Mouse (Mus musculus): ENCODE measurements at regions not wholly inside any gene's neighbourhood (a gene's known extent, or its start where the extent isn't known, plus 50 kb on each side); places are given as distances from the start of the nearest gene placed in this dataset.

DNA sequence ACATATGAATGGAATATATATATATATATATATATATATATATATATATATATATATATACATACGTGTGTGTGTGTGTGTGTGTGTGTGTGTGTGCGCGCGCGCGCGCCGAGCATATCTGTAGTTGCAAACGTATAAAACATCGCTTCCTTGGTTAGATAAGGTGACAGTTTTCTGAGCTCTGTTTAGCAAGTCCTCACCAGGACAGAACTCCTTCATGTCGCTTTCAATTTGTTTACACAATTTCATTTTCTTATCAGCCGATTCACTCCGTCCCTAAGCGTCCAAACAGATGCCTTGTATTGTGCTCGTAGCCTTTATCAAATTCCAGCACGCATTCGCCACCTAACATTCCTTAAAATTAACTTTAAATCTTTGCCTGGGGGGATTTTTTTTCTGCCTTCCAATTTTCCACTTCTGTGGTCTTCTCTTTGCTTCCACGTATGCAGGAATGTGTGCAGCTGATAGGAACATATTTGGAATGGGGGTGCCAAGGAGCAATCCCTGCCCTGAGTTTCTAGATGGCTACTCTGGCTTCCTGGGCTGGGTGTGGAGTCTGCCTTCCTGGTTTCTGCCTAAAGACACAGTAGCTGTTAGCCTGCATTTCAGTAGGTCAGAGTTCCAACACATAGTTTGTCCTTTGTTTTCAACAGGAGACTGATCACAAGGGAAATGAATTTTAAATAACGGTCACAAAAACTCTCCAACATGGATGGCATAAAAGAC is 575.7 kb downstream of the Robo2 start:
- 0 out of 2 replicates have a peak, but pooled peaks cover 3% of the 10 kb centered on the region for H3K4me1 ChIP-seq
- no peak for ATAC-seq (ENCODE audit: insufficient number of reproducible peaks, insufficient read depth, low FRiP score, low TSS enrichment, low read depth)
- no peak overlapping the region for H3K4me3 ChIP-seq
- WGBS: 62% methylated on average over 19 of the region's 19 CpGs
- H3K9me3 ChIP-seq: no peaks in the 10 kb centered on the region
- peak overlapping the region; percentile 22; the same call in 1 of the 2 replicates for H3K4me2 ChIP-seq
- no peaks in the 10 kb centered on the region for H3K27me3 ChIP-seq
- no peak overlapping the region for H3K9ac ChIP-seq
- H3K36me3 ChIP-seq: no peaks in the 10 kb centered on the region
- no peak overlapping the region for H3K27ac ChIP-seq

DNA sequence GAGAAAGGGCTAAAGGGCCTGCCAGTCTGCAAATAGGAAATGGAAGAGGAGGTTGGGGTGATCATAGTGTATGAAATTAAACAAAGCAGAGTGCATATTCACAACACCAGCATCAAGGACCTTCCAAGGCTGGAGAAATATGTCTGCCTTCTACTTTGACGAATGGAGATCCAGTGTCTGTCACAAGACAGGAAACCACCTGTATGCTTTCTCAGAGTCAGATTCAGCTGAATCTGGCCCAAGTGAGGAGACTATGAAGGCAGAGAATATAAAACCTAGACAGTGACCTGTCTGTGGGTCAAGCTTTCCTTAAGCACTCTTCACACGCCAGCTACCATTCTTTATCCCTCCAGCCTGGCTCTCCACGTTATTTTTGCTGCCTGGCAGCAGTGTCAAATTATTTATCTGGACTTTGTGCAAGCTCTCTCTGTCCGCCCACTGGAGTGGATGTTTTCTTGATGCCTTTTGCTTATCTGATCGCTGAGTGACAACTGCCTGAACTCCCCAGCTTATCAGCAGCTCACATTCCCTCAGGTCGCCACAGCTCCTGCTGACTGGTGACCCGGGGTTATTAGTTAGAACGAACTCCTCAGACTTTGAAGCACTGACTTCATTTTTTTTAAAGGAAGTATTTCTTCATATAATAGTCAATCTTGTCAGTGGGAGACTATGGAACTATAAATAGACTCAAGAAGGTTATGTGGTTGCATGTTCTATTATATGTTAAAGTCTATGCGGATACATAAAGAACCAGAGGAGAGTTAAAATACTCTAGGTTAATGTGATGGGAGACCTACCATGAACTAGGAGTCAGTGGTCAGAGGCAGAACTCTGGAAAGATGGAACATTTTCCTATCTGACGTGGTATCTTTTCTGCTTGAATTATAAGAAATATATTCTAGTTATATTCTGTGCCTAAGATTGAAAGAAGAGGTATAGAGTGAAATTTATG is 590.0 kb downstream of the Robo2 start:
- Histone ChIP-seq H3K27me3 (no peaks in the 10 kb centered on the region), H3K27ac (no peak overlapping the region), H3K9me3 (no peaks in the 10 kb centered on the region), H3K36me3 (no peaks in the 10 kb centered on the region), H3K4me1 (no peaks in the 10 kb centered on the region), H3K4me3 (no peak overlapping the region), H3K4me2 (no peak overlapping the region), H3K9ac (no peak overlapping the region)
- ATAC-seq (ENCODE audit: insufficient number of reproducible peaks, insufficient read depth, low FRiP score, low TSS enrichment, low read depth): no peak
- 64% methylated on average over 10 of the region's 10 CpGs for WGBS

DNA sequence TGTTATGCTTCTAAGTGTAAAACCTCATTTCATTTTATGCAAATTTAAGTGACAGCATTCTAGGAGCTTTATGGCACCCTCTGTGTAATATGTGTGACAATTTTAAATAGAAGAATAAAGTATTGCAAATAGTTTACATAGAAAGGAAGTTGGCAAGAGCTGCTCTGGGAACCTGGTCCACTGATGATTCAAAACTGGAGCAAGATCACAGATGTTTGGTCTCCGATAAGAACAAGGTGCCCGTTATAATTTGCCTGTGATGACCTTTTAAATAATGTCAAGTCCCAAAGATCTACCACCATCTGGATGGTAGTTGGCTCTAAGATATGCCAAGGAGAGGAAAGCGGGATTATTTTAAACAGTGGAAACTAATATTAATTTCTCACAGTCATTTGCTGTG is 607.1 kb downstream of the Robo2 start:
- 85% methylated on average over 3 of the region's 3 CpGs for WGBS
- Histone ChIP-seq H3K4me3 (no peak overlapping the region), H3K36me3 (no peaks in the 10 kb centered on the region), H3K9ac (no peak overlapping the region), H3K4me2 (no peak overlapping the region), H3K9me3 (no peaks in the 10 kb centered on the region), H3K27me3 (no peaks in the 10 kb centered on the region), H3K27ac (no peak overlapping the region), H3K4me1 (no peaks in the 10 kb centered on the region)
- no peak for ATAC-seq (ENCODE audit: insufficient number of reproducible peaks, insufficient read depth, low FRiP score, low TSS enrichment, low read depth)

GRCm38 (mm10) chr16:73796528-73797171 is 615.0 kb downstream of the Robo2 start:
- Histone ChIP-seq H3K9ac (no peak overlapping the region), H3K27me3 (no peaks in the 10 kb centered on the region), H3K36me3 (no peaks in the 10 kb centered on the region), H3K9me3 (no peaks in the 10 kb centered on the region), H3K4me3 (no peak overlapping the region), H3K4me2 (no peak overlapping the region), H3K4me1 (no peaks in the 10 kb centered on the region), H3K27ac (no peak overlapping the region)
- WGBS: 81% methylated on average over 6 of the region's 6 CpGs
- no peak for ATAC-seq (ENCODE audit: insufficient number of reproducible peaks, insufficient read depth, low FRiP score, low TSS enrichment, low read depth)

DNA sequence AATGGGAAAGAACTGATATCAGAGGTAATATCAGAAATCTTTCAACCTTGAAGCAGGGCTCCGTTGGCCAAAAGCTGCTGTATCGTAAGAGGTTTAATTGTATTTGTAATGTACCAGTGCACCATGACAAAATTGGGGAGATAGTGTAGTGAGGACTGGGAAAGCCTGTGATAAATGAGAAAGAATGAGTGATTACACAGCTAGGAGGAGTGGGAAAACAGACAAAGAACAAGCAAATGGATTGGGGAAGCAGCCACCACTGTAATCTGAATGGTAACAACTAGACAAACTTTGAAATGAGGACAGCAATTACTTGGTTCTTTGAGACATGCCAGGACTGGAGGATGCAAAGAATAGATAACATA is 626.6 kb downstream of the Robo2 start:
- Histone ChIP-seq H3K4me2 (no peak overlapping the region), H3K27ac (no peak overlapping the region), H3K9ac (no peak overlapping the region), H3K4me3 (no peak overlapping the region), H3K4me1 (no peaks in the 10 kb centered on the region; the same call in 1 of the 2 replicates), H3K36me3 (no peaks in the 10 kb centered on the region), H3K27me3 (no peaks in the 10 kb centered on the region), H3K9me3 (no peaks in the 10 kb centered on the region)
- WGBS: 90% methylated on average over 2 of the region's 2 CpGs
- no peak for ATAC-seq (ENCODE audit: insufficient number of reproducible peaks, insufficient read depth, low FRiP score, low TSS enrichment, low read depth)

- Histone ChIP-seq H3K9ac (no peak overlapping the region), H3K36me3 (no peaks in the 10 kb centered on the region), H3K27me3 (no peaks in the 10 kb centered on the region), H3K4me2 (no peak overlapping the region), H3K4me1 (no peaks in the 10 kb centered on the region; the same call in 1 of the 2 replicates), H3K9me3 (no peaks in the 10 kb centered on the region), H3K27ac (no peak overlapping the region), H3K4me3 (no peak overlapping the region)
- 80% methylated on average over 10 of the region's 10 CpGs for WGBS
- ATAC-seq (ENCODE audit: insufficient number of reproducible peaks, insufficient read depth, low FRiP score, low TSS enrichment, low read depth): no peak
These were observed 627.1 kb downstream of the Robo2 start for GRCm38 (mm10) chr16:73784296-73785073.

DNA sequence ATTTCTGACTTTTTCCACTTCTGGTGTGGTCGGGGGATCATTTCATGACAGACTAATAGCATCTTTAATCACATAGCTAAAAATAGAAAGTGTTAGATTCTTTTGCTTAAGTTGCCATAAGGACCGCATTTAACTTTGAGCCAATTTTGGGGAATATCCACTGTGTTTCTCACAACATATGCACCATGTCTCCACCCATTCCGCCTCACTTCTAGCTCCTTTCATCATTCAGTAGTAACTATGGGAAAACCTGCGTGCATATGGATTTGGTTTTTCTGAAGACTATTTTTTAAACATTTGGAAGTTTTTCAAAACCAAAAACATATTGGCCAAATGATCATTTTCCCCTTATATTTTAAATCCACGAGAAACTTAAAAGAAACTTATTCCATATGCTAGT is 639.2 kb downstream of the Robo2 start:
- Histone ChIP-seq H3K4me3 (no peak overlapping the region), H3K27me3 (no peaks in the 10 kb centered on the region), H3K9me3 (no peaks in the 10 kb centered on the region), H3K9ac (no peak overlapping the region), H3K36me3 (no peaks in the 10 kb centered on the region), H3K4me2 (no peak overlapping the region), H3K27ac (no peak overlapping the region), H3K4me1 (no peaks in the 10 kb centered on the region)
- 31% methylated on average over 5 of the region's 5 CpGs for WGBS
- ATAC-seq (ENCODE audit: insufficient number of reproducible peaks, insufficient read depth, low FRiP score, low TSS enrichment, low read depth): no peak

- Histone ChIP-seq H3K4me2 (no peak overlapping the region), H3K27ac (no peak overlapping the region), H3K27me3 (no peaks in the 10 kb centered on the region), H3K36me3 (no peaks in the 10 kb centered on the region), H3K9ac (no peak overlapping the region), H3K4me3 (no peak overlapping the region), H3K9me3 (no peaks in the 10 kb centered on the region), H3K4me1 (peaks cover 7% of the 10 kb centered on the region; the same call in 1 of the 2 replicates)
- WGBS: 66% methylated on average over 5 of the region's 5 CpGs
- no peak for ATAC-seq (ENCODE audit: insufficient number of reproducible peaks, insufficient read depth, low FRiP score, low TSS enrichment, low read depth)
These were observed 641.2 kb downstream of the Robo2 start for GRCm38 (mm10) chr16:73770440-73770856.

- H3K9ac ChIP-seq: no peak overlapping the region
- 81% methylated on average over 5 of the region's 5 CpGs for WGBS
- no peaks in the 10 kb centered on the region for H3K27me3 ChIP-seq
- H3K4me1 ChIP-seq: peaks cover 10% of the 10 kb centered on the region; the same call in 1 of the 2 replicates
- H3K4me3 ChIP-seq: no peak overlapping the region
- ATAC-seq (ENCODE audit: insufficient number of reproducible peaks, insufficient read depth, low FRiP score, low TSS enrichment, low read depth): no peak
- no peak overlapping the region for H3K4me2 ChIP-seq
- no peaks in the 10 kb centered on the region for H3K9me3 ChIP-seq
- no peaks in the 10 kb centered on the region for H3K36me3 ChIP-seq
- no peak overlapping the region for H3K27ac ChIP-seq
These were observed 641.9 kb downstream of the Robo2 start for GRCm38 (mm10) chr16:73769729-73770128.

- 97% methylated on average over 2 of the region's 2 CpGs for WGBS
- no peak overlapping the region for H3K4me2 ChIP-seq
- peaks cover 14% of the 10 kb centered on the region; the same call in 1 of the 2 replicates for H3K4me1 ChIP-seq
- no peaks in the 10 kb centered on the region for H3K9me3 ChIP-seq
- H3K27me3 ChIP-seq: no peaks in the 10 kb centered on the region
- ATAC-seq (ENCODE audit: insufficient number of reproducible peaks, insufficient read depth, low FRiP score, low TSS enrichment, low read depth): no peak
- H3K4me3 ChIP-seq: no peak overlapping the region
- no peaks in the 10 kb centered on the region for H3K36me3 ChIP-seq
- H3K27ac ChIP-seq: no peak overlapping the region
- H3K9ac ChIP-seq: no peak overlapping the region
These were observed 642.9 kb downstream of the Robo2 start for GRCm38 (mm10) chr16:73768706-73769105.

DNA sequence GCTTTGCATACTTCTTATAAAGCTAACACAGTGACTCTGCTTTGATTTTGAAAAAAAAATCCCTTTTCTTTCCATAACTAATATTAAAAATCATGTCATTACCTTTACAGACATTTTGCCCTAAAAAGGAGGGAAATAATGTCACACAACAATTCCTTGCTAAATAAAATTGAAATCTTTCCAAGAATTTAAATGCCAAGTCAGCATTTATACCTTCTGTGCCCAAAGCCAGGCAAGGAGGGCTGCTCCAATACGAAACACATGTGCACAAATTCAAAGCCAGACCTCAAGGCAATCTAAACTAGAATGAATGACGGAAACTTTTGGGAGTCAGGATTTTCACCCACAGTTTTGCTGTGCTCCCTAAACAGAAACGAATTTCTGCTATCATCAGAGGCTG is 646.4 kb downstream of the Robo2 start:
- 33% methylated on average over 3 of the region's 3 CpGs for WGBS
- H3K27ac ChIP-seq: peak overlapping the region; percentile 60; the same call in 1 of the 2 replicates
- no peaks in the 10 kb centered on the region for H3K36me3 ChIP-seq
- no peaks in the 10 kb centered on the region for H3K27me3 ChIP-seq
- H3K4me1 ChIP-seq: peaks cover 14% of the 10 kb centered on the region; the same call in 1 of the 2 replicates
- no peaks in the 10 kb centered on the region for H3K9me3 ChIP-seq
- H3K4me2 ChIP-seq: peak overlapping the region; percentile 27; the same call in 1 of the 2 replicates
- ATAC-seq (ENCODE audit: insufficient number of reproducible peaks, insufficient read depth, low FRiP score, low TSS enrichment, low read depth): no peak
- no peak overlapping the region for H3K4me3 ChIP-seq
- no peak overlapping the region for H3K9ac ChIP-seq
